Mouse (Mus musculus): ENCODE results near the gene Acot3. TPM values are rescaled to one million over a fixed set of nuclear protein-coding genes. Genes with fewer than 3 reads are reported as not detected.
"Not testable (repeated sequence)": the region's sequence is repeated elsewhere in the genome, so short reads cannot be mapped to it uniquely, and the experiment has no call there.

The Acot3 gene
- total and polyA plus RNA-seq, 2 experiments from 2014 or later = 0.42 to 1.3 TPM

- whole genome bisulfite sequencing = 67% methylated on average over 4 of the region's 4 CpGs
- Histone ChIP-seq H3K36me3 (ENCODE audit: insufficient read depth, low read length) (no peaks in the 10 kb centered on the region), H3K4me2 (ENCODE audit: low read depth, low read length) (no peak overlapping the region), H3K4me3 (ENCODE audit: low read length) (no peak overlapping the region), H3K27ac (no peak overlapping the region), H3K27me3 (ENCODE audit: insufficient read depth, low read length) (no peaks in the 10 kb centered on the region), H3K9ac (replicated peaks; ENCODE audit: low read length) (no peak overlapping the region), H3K4me1 (ENCODE audit: insufficient read depth, low read length) (no peaks in the 10 kb centered on the region), H3K9me3 (ENCODE audit: low read length) (no peaks in the 10 kb centered on the region)
- ATAC-seq = 0 out of 2 replicates have a peak, but pooled peaks have one; percentile 59
- peak; percentile 82 for DNase-seq (ENCODE audit: low spot score)
- peak; percentile 88 for TF ChIP-seq CTCF (IDR thresholded peaks at IDR 0.05; ENCODE audit: low read depth)
Observed at GRCm38 (mm10) chr12:84030659-84031332, 21.1 kb upstream of the Acot3 start.

- no peak for TF ChIP-seq CTCF (IDR thresholded peaks at IDR 0.05; ENCODE audit: low read depth)
- Histone ChIP-seq H3K4me3 (ENCODE audit: low read length) (no peak overlapping the region), H3K4me2 (ENCODE audit: low read depth, low read length) (no peak overlapping the region), H3K36me3 (ENCODE audit: insufficient read depth, low read length) (no peaks in the 10 kb centered on the region), H3K4me1 (ENCODE audit: insufficient read depth, low read length) (no peaks in the 10 kb centered on the region), H3K27ac (no peak overlapping the region), H3K9ac (replicated peaks; ENCODE audit: low read length) (no peak overlapping the region), H3K9me3 (ENCODE audit: low read length) (no peaks in the 10 kb centered on the region), H3K27me3 (ENCODE audit: insufficient read depth, low read length) (no peaks in the 10 kb centered on the region)
- 91% methylated on average over 4 of the region's 4 CpGs for WGBS
- ATAC-seq (no peak), DNase-seq (ENCODE audit: low spot score) (no peak)
Observed at GRCm38 (mm10) chr12:84032854-84033253, 19.1 kb upstream of the Acot3 start.

- H3K36me3 ChIP-seq (ENCODE audit: insufficient read depth, low read length); H3K4me3 ChIP-seq (ENCODE audit: low read length); H3K4me2 ChIP-seq (ENCODE audit: low read depth, low read length); H3K27ac ChIP-seq; ATAC-seq; H3K9ac ChIP-seq (replicated peaks; ENCODE audit: low read length); DNase-seq (ENCODE audit: low spot score); H3K9me3 ChIP-seq (ENCODE audit: low read length); H3K27me3 ChIP-seq (ENCODE audit: insufficient read depth, low read length); H3K4me1 ChIP-seq (ENCODE audit: insufficient read depth, low read length): not testable (repeated sequence)
- 90% methylated on average over 2 of the region's 2 CpGs for WGBS
Observed at GRCm38 (mm10) chr12:84033302-84033701, 18.6 kb upstream of the Acot3 start.

- WGBS = 77% methylated on average over 4 of the region's 4 CpGs
- no peaks in the 10 kb centered on the region for H3K27me3 ChIP-seq (ENCODE audit: insufficient read depth, low read length)
- H3K27ac ChIP-seq = no peak overlapping the region
- no peaks in the 10 kb centered on the region for H3K9me3 ChIP-seq (ENCODE audit: low read length)
- ATAC-seq (no peak), DNase-seq (ENCODE audit: low spot score) (no peak)
- no peak for TF ChIP-seq CTCF (IDR thresholded peaks at IDR 0.05; ENCODE audit: low read depth)
- H3K36me3 ChIP-seq (ENCODE audit: insufficient read depth, low read length) = no peaks in the 10 kb centered on the region
- H3K4me3 ChIP-seq (ENCODE audit: low read length) = no peak overlapping the region
- H3K4me2 ChIP-seq (ENCODE audit: low read depth, low read length) = no peak overlapping the region
- H3K9ac ChIP-seq (replicated peaks; ENCODE audit: low read length) = no peak overlapping the region
- no peaks in the 10 kb centered on the region for H3K4me1 ChIP-seq (ENCODE audit: insufficient read depth, low read length)
Observed at GRCm38 (mm10) chr12:84034108-84034507, 17.8 kb upstream of the Acot3 start.

- ATAC-seq (peak; percentile 66; the same call in 1 of the 2 replicates), DNase-seq (ENCODE audit: low spot score) (peak; percentile 13)
- not testable (repeated sequence) for H3K27ac ChIP-seq; H3K27me3 ChIP-seq (ENCODE audit: insufficient read depth, low read length); H3K4me1 ChIP-seq (ENCODE audit: insufficient read depth, low read length); H3K9me3 ChIP-seq (ENCODE audit: low read length); H3K36me3 ChIP-seq (ENCODE audit: insufficient read depth, low read length)
- H3K4me2 ChIP-seq (ENCODE audit: low read depth, low read length) = peak within 1 kb of the TSS; percentile 64
- peak within 1 kb of the TSS; percentile 48 for H3K9ac ChIP-seq (replicated peaks; ENCODE audit: low read length)
- H3K4me3 ChIP-seq (ENCODE audit: low read length) = peak within 1 kb of the TSS; percentile 42
- WGBS = 7% methylated on average over 31 of the region's 32 CpGs
Observed at GRCm38 (mm10) chr12:84038241-84038640, 13.7 kb upstream of the Acot3 start, which contains the start of gene Acot4. TSS of gene Acot4 (plus strand) at chr12:84038379.

- H3K27ac ChIP-seq; H3K9me3 ChIP-seq (ENCODE audit: low read length); H3K4me1 ChIP-seq (ENCODE audit: insufficient read depth, low read length); H3K27me3 ChIP-seq (ENCODE audit: insufficient read depth, low read length); H3K36me3 ChIP-seq (ENCODE audit: insufficient read depth, low read length): not testable (repeated sequence)
- ATAC-seq = peak; percentile 80
- Histone ChIP-seq H3K9ac (replicated peaks; ENCODE audit: low read length) (peak within 1 kb of the TSS; percentile 48), H3K4me2 (ENCODE audit: low read depth, low read length) (peak within 1 kb of the TSS; percentile 64), H3K4me3 (ENCODE audit: low read length) (peak within 1 kb of the TSS; percentile 42)
- WGBS = under 1% methylated on average over 39 of the region's 39 CpGs
- peak; percentile 48 for DNase-seq (ENCODE audit: low spot score)
Observed at GRCm38 (mm10) chr12:84038691-84039111, 13.2 kb upstream of the Acot3 start, which contains the start of gene Gm49366. TSS of gene Gm49366 (plus strand) at chr12:84038935.

GRCm38 (mm10) chr12:84042248-84042647 lies 9.7 kb upstream of the Acot3 start:
- no peak overlapping the region for H3K27ac ChIP-seq
- TF ChIP-seq CTCF (IDR thresholded peaks at IDR 0.05; ENCODE audit: low read depth) = no peak
- 89% methylated on average over 5 of the region's 5 CpGs for WGBS
- no peaks in the 10 kb centered on the region; the same call in 1 of the 2 replicates for H3K36me3 ChIP-seq (ENCODE audit: insufficient read depth, low read length)
- H3K4me1 ChIP-seq (ENCODE audit: insufficient read depth, low read length) = no peaks in the 10 kb centered on the region
- no peak overlapping the region for H3K9ac ChIP-seq (replicated peaks; ENCODE audit: low read length)
- H3K27me3 ChIP-seq (ENCODE audit: insufficient read depth, low read length) = no peaks in the 10 kb centered on the region
- no peak for DNase-seq (ENCODE audit: low spot score)
- ATAC-seq = no peak
- H3K4me3 ChIP-seq (ENCODE audit: low read length) = no peak overlapping the region
- no peaks in the 10 kb centered on the region for H3K9me3 ChIP-seq (ENCODE audit: low read length)
- H3K4me2 ChIP-seq (ENCODE audit: low read depth, low read length) = no peak overlapping the region

Measured in hindbrain, postnatal 0 days (tissue).